Mouse (Mus musculus): ENCODE results near the gene C130032M10Rik. TPM values are rescaled to one million over a fixed set of nuclear protein-coding genes. Genes with fewer than 3 reads are reported as not detected.

Gene C130032M10Rik
- total RNA-seq (2021), result not detected

DNA sequence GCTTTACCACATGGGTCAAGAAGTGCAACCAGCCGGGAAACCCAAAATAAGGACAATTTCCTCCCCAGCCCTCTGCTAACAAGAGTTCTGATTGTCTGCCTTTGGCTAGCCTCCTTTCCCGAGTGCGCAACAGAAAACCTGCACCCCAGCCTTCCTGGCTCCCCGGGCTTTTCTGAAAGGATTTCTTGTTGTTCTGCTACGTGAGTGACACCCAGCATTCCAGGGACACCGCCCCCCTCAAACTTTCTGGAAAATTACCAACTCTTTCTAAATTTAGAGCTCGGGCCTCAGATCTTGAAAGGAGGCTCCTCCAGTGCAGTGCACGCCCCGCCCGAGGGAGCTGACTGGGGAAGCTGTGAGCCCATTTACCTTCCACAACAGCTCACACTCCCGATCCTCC is at the start of gene C130032M10Rik:
Gene C130032M10Rik (plus strand): TSS at position 334 of the 400 bp plus-strand sequence.
- intact Hi-C loops (cut with DNase I), result no loop called here
- no peak for DNase-seq (ENCODE audit: extremely low spot score in 1 of 2, low spot score in 2 of 2)

- DNase-seq (ENCODE audit: extremely low spot score in 1 of 2, low spot score in 2 of 2), result no peak
- intact Hi-C loops (cut with DNase I), result no loop called here
Observed at GRCm38 (mm10) chr9:114466871-114467270, 48.6 kb upstream of the C130032M10Rik start.

DNA sequence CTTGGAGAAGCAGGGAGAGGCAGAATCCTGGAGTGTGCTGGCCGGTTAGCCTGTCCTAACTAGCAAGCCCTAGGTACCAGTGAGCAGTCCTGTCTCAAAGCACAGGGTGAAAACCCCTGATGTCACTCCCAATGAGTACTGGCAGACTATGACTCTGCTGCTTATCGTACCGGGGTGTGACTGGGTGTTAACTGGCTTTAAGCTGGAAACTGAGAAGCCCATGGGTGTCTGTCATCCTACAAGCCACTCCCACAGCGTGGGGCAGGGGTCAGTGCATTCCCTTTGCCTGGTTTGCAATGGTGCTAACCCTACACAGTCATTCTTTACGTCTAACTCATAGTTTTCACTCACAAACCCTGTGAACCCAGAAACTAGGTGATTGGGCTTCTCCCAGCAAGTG is 47.3 kb upstream of the C130032M10Rik start:
- no peak for DNase-seq (ENCODE audit: extremely low spot score in 1 of 2, low spot score in 2 of 2)
- intact Hi-C loops (cut with DNase I), result no loop called here

DNA sequence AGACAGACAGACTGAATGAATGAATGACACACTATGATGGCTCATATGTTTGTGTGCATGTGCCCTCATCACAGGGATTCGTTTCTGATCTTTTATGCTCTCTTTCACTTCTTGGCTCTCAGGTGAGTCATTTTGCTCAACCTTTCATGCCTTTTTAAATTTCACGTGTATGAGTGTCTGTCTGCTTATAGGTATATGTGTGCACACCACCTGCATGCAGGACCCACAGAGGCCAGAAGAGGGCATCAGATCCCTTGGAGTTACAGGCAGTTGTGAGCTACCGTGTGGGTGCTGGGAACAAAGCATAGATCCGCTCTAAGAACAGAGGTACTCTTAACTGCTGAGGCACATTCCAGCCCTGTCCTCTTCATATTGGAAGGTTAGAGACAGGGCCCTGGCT is 46.8 kb upstream of the C130032M10Rik start:
- no peak for DNase-seq (ENCODE audit: extremely low spot score in 1 of 2, low spot score in 2 of 2)
- intact Hi-C loops (cut with DNase I), result no loop called here

DNA sequence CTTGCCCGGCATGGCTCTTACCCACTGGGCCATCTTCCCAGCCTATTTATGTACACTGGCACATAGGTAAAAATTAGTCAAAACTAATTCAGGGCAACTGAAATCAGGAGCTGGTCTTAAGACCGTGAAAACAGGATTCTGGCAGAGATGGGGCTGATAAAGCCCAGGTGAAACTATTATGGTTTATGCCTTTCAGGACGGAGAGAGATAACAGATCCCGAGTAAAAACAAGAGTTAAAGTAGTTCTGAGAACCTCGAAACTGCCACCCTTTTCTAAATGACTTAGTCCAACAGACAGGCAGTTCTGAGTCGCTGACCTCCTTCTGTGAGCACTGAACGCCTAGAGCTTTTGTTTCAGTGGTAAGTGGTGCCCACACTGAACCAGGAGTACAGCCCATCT is 43.6 kb upstream of the C130032M10Rik start:
- no peak for DNase-seq (ENCODE audit: extremely low spot score in 1 of 2, low spot score in 2 of 2)
- intact Hi-C loops (cut with DNase I), result no loop called here

GRCm38 (mm10) chr9:114477019-114477418 is 38.5 kb upstream of the C130032M10Rik start:
- no peak for DNase-seq (ENCODE audit: extremely low spot score in 1 of 2, low spot score in 2 of 2)

DNA sequence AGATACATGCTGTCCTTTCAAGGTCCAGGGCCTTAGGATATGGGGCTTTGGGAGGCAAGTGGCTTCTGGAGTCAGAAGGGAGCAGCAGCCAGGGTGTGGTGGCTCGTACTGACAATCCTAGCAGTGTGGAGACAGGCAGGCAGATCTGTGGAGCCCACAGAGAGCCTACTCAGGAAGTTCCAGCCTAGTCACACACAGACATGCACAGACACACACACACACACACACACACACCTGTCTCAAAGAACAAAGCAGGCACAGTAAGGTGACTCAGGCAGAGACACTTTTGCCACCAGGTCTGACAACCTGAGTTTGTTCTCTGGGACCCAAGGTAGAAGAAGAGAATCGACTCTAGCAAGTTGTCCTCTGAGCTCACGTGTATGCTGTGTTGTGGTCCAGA is 34.6 kb upstream of the C130032M10Rik start:
- intact Hi-C loops (cut with DNase I), result no loop called here
- no peak for DNase-seq (ENCODE audit: extremely low spot score in 1 of 2, low spot score in 2 of 2)

More at GRCm38 (mm10) chr9:114477019-114477418, 38.5 kb upstream of the C130032M10Rik start:
- intact Hi-C loops (cut with DNase I), result no loop called here

GRCm38 (mm10) chr9:114484771-114485170 is 30.7 kb upstream of the C130032M10Rik start:
- DNase-seq (ENCODE audit: extremely low spot score in 1 of 2, low spot score in 2 of 2), result no peak
- intact Hi-C loops (cut with DNase I), result no loop called here

GRCm38 (mm10) chr9:114486808-114487207 is 28.7 kb upstream of the C130032M10Rik start:
- intact Hi-C loops (cut with DNase I), result no loop called here
- no peak for DNase-seq (ENCODE audit: extremely low spot score in 1 of 2, low spot score in 2 of 2)

GRCm38 (mm10) chr9:114487481-114488258 is 27.8 kb upstream of the C130032M10Rik start:
- intact Hi-C loops (cut with DNase I), result no loop called here
- DNase-seq (ENCODE audit: extremely low spot score in 1 of 2, low spot score in 2 of 2), result no peak

GRCm38 (mm10) chr9:114496469-114496868 is 19.0 kb upstream of the C130032M10Rik start:
- intact Hi-C loops (cut with DNase I), result loop anchor here (5.0 kb wide), 2 partner anchors 79 to 86 kb away; no protein-coding TSS in a partner anchor
- DNase-seq (ENCODE audit: extremely low spot score in 1 of 2, low spot score in 2 of 2), result no peak

DNA sequence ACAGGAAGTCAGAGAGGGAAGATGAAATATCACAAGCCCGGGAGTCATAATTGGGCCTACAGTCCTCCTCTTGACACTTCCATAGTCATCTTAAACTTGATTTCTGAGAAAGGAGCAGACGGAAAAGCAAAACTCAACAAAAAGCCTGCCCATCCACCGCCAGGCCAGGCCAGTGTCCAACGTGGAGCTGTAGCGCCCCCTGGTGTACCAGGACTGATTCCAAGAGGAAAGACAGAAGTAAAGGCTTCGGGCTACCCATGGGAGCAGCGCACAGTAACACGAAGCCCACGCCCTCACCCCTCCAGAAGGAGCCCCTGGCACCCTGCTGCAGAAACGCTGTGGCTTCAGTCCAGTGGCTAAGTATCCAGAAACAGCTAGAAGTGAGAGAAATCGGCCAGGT is 17.3 kb upstream of the C130032M10Rik start:
- intact Hi-C loops (cut with DNase I), result loop anchor here (5.0 kb wide), 2 partner anchors 81 to 84 kb away; no protein-coding TSS in a partner anchor
- peak; percentile 59 to 89 for DNase-seq (ENCODE audit: extremely low spot score in 1 of 2, low spot score in 2 of 2)

DNA sequence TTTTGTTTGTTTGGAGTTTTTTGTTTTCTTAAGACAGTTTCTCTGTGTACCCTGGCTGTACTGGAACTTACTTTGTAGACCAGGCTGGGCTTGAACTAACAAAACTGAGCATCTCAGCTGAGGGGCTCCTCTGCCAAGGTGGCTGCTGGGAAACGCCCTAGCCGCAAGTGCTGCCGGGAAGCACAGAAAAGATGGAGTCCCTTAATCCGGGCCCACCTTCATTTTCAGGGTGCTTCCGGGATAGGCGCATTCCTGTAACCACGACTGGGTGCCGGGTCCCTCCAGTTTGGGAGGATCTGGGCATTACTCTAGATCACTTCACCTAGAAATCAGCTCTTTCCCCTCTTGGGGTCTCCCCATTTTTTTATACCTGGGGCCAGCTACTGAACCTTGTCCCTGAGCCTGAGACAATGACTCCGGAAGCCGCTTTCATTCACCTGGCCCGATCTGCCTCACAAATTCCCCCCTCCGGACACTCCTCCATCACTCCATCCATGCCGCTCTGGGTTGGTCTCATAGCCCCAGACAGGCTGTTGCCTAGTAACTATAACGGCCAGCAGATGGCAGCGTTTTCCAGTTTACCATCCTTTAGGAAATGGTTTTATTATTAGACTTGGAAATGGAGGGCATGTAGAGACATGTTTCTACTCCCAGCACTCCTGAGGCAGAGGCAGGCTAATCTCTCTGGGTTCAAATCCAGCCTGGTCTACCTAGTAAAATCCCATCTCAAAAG is 15.5 kb upstream of the C130032M10Rik start:
- intact Hi-C loops (cut with DNase I), result loop anchor here (5.0 kb wide), 2 partner anchors 82 to 83 kb away; no protein-coding TSS in a partner anchor
- peak in 1 of 2 experiments; percentile 57 for DNase-seq (ENCODE audit: extremely low spot score in 1 of 2, low spot score in 2 of 2)

DNA sequence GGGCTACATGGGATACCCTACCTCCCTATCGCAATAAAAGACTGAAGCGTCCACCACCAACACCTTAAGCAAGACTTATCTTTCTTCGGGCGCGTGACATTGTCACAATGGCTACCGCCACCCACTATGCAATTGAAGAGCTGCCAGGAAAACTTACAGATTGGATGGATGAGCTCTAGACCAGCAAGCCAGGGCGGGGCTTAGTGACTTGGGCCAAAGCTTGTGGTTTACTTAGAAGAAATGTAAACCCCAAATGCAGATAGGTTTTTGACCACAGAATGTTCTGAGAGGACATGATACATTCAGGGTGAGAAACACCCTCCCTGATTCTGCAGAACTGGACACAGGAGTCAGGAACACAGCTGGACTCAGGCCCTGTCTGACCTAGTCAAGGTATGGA is 14.4 kb upstream of the C130032M10Rik start:
- intact Hi-C loops (cut with DNase I), result no loop called here
- DNase-seq (ENCODE audit: extremely low spot score in 1 of 2, low spot score in 2 of 2), result no peak

GRCm38 (mm10) chr9:114501913-114502312 is 13.6 kb upstream of the C130032M10Rik start:
- no peak for DNase-seq (ENCODE audit: extremely low spot score in 1 of 2, low spot score in 2 of 2)
- intact Hi-C loops (cut with DNase I), result no loop called here

DNA sequence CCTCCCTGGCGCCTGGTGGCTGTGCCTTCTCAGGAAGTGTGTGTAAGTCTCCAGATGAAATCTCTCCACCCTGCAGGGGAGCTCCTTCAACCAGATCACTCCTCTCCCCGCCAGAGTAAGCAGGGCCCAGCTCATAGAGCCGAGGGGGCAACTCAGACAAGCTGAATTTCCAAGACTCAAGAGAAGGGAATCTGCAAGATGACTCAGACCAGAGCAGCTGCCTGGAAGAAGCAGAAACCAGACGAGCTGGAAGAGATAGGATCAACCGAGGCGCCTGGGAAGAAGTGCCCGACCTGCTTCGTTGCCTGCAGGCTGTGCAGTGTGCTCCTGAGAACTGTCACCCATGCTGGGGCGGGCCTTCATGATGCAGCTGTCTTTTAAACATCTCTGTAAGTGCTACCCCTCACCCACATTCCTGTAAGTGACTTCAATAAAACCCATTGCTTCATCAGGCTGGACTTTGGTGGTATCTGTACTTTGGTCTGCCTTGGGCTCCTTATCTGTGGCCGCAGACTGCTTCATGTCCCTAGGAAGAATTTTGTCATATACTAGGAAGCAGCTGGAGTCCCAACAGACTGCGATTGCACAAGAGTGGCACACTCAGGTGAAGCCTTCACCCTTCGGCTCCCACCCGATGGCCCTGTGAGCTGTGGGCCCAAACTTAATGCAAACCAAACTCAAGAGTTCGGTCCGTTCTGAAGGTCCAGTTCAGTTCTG is 12.6 kb upstream of the C130032M10Rik start:
- no peak for DNase-seq (ENCODE audit: extremely low spot score in 1 of 2, low spot score in 2 of 2)
- intact Hi-C loops (cut with DNase I), result no loop called here

DNA sequence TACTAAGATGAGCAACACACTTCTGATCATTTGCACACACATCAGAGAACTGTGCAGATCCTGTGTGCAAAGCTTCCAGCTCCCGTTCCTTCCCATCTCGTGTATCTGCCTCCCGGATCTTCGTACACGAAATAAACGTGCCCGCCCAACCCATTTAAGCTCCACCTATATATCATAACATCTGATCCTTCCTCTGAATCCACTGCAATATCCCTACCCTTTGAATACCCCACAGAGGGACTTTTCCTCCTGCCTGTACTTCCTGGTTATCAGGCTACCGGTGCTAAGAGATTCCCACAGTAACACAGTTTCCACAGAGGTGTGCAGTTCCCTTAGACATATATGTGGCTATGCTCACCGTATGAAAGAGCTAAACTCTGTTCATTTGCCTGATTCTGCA is 10.7 kb upstream of the C130032M10Rik start, which contains the start of gene Ccr4:
Gene Ccr4 (minus strand): TSS at position 101 of the 400 bp plus-strand sequence.
- no peak for DNase-seq (ENCODE audit: extremely low spot score in 1 of 2, low spot score in 2 of 2)
- intact Hi-C loops (cut with DNase I), result no loop called here

- intact Hi-C loops (cut with DNase I), result no loop called here
- DNase-seq (ENCODE audit: extremely low spot score in 1 of 2, low spot score in 2 of 2), result no peak
Observed at GRCm38 (mm10) chr9:114506564-114506963, 8.9 kb upstream of the C130032M10Rik start.

GRCm38 (mm10) chr9:114507421-114507820 is 8.1 kb upstream of the C130032M10Rik start:
- DNase-seq (ENCODE audit: extremely low spot score in 1 of 2, low spot score in 2 of 2), result no peak
- intact Hi-C loops (cut with DNase I), result no loop called here
